Mouse (Mus musculus) hindbrain, embryonic 15.5 days (tissue): Measurements from ENCODE around the gene Cux2. TPM values are rescaled to one million over a fixed set of nuclear protein-coding genes. Genes with fewer than 3 reads are reported as not detected.

ENCODE experiments used
- ATAC-seq: fragments of 200-750 bp; cut with Nextera tagmentation; 2 replicates; pipeline ENCODE4 v1.8.0; 2017; ENCODE audit warnings: low read depth, moderate number of reproducible peaks, moderate TSS enrichment; ENCODE audit not compliant: low FRiP score
- H3K27ac ChIP-seq: fragments of 300-500 bp; sonication (generic); replicated peaks from 2 replicates; pipeline ENCODE4 v1.5.1; 2015; ENCODE audit warnings: mild to moderate bottlenecking, inconsistent platforms
- H3K27me3 ChIP-seq: fragments of 300-500 bp; sonication (generic); 2 replicates; pipeline ENCODE4 v1.6.1; 2015; ENCODE audit warnings: control low read depth, inconsistent platforms
- H3K36me3 ChIP-seq: fragments of 300-500 bp; sonication (generic); 2 replicates; pipeline ENCODE4 v1.6.1; 2015; ENCODE audit warnings: control low read depth, inconsistent platforms
- H3K4me1 ChIP-seq: fragments of 300-500 bp; sonication (generic); replicated peaks from 2 replicates; pipeline ENCODE4 v1.6.1; 2015; ENCODE audit warnings: control low read depth, inconsistent platforms
- H3K4me2 ChIP-seq: fragments of 300-500 bp; sonication (generic); 2 replicates; pipeline ENCODE4 v1.6.1; 2015; ENCODE audit warnings: moderate library complexity, mild to moderate bottlenecking, inconsistent platforms
- H3K4me3 ChIP-seq: fragments of 300-500 bp; sonication (generic); 2 replicates; pipeline ENCODE4 v1.5.1; 2015; ENCODE audit warnings: mild to moderate bottlenecking, inconsistent platforms
- H3K9ac ChIP-seq: fragments of 300-500 bp; sonication (generic); 2 replicates; pipeline ENCODE4 v1.6.1; 2015; ENCODE audit warnings: inconsistent platforms
- H3K9me3 ChIP-seq: fragments of 300-500 bp; sonication (generic); 2 replicates; pipeline ENCODE4 v1.6.1; 2016; ENCODE audit warnings: control low read depth, inconsistent platforms
- WGBS: fragments of 180-500 bp; shearing (Covaris S2); methylation state at CpG from one replicate; pipeline ENCODE4 v1.1.7; 2015; 5-methylcytosine and 5-hydroxymethylcytosine counted together
- polyA plus RNA-seq: library from polyadenylated mRNA; unstranded; fragments of >200 nt; fragmentation: Nextera tagmentation; extraction: Ambion mirVana; gene quantifications from 2 replicates; pipeline ENCODE4 v1.2.1, GENCODE M21; 2015

The Cux2 gene
- polyA plus RNA-seq, 1 experiment from 2014 or later = 23.3 TPM

- no peak overlapping the region for H3K4me3 ChIP-seq
- peak overlapping the region; percentile 48 for H3K27ac ChIP-seq
- H3K9me3 ChIP-seq = no peaks in the 10 kb centered on the region
- H3K4me1 ChIP-seq = peaks cover 19% of the 10 kb centered on the region
- WGBS = 23% methylated on average over 19 of the region's 19 CpGs
- 0 out of 2 replicates have a peak overlapping the region, but pooled peaks have one; percentile 6 for H3K4me2 ChIP-seq
- no peaks in the 10 kb centered on the region for H3K27me3 ChIP-seq
- peaks cover 15% of the 10 kb centered on the region for H3K36me3 ChIP-seq
- no peak overlapping the region for H3K9ac ChIP-seq
- ATAC-seq = peak; percentile 68; the same call in 1 of the 2 replicates
These were observed 17.3 kb downstream of the Cux2 start for GRCm38 (mm10) chr5:122032471-122033166.

- no peak overlapping the region for H3K9ac ChIP-seq
- H3K36me3 ChIP-seq = peaks cover 2% of the 10 kb centered on the region
- H3K4me2 ChIP-seq = no peak overlapping the region
- 78% methylated on average over 12 of the region's 12 CpGs for WGBS
- no peak overlapping the region for H3K4me3 ChIP-seq
- no peaks in the 10 kb centered on the region for H3K27me3 ChIP-seq
- no peaks in the 10 kb centered on the region for H3K9me3 ChIP-seq
- H3K4me1 ChIP-seq = peaks cover 19% of the 10 kb centered on the region
- ATAC-seq = 0 out of 2 replicates have a peak, but pooled peaks have one; percentile 15
- 0 out of 2 replicates have a peak overlapping the region, but pooled peaks have one; percentile 20 for H3K27ac ChIP-seq
These were observed 18.8 kb downstream of the Cux2 start for GRCm38 (mm10) chr5:122031146-122031545.

GRCm38 (mm10) chr5:122030640-122031039 lies 19.3 kb downstream of the Cux2 start:
- peaks cover 19% of the 10 kb centered on the region for H3K4me1 ChIP-seq
- no peak overlapping the region for H3K4me3 ChIP-seq
- no peak overlapping the region for H3K27ac ChIP-seq
- ATAC-seq = no peak; the same call in 1 of the 2 replicates
- H3K9me3 ChIP-seq = no peaks in the 10 kb centered on the region
- no peaks in the 10 kb centered on the region for H3K36me3 ChIP-seq
- WGBS = 64% methylated on average over 9 of the region's 11 CpGs
- H3K4me2 ChIP-seq = no peak overlapping the region
- no peak overlapping the region for H3K9ac ChIP-seq
- no peaks in the 10 kb centered on the region for H3K27me3 ChIP-seq

- no peak overlapping the region for H3K9ac ChIP-seq
- H3K27me3 ChIP-seq = no peaks in the 10 kb centered on the region
- H3K4me3 ChIP-seq = no peak overlapping the region
- no peak overlapping the region for H3K27ac ChIP-seq
- no peaks in the 10 kb centered on the region for H3K36me3 ChIP-seq
- ATAC-seq = no peak
- no peak overlapping the region for H3K4me2 ChIP-seq
- 79% methylated on average over 9 of the region's 9 CpGs for WGBS
- peaks cover 3% of the 10 kb centered on the region for H3K4me1 ChIP-seq
- no peaks in the 10 kb centered on the region; the same call in 1 of the 2 replicates for H3K9me3 ChIP-seq
These were observed 23.1 kb downstream of the Cux2 start for GRCm38 (mm10) chr5:122026771-122027170.

- Histone ChIP-seq H3K4me1 (no peaks in the 10 kb centered on the region), H3K4me2 (no peak overlapping the region), H3K27ac (no peak overlapping the region), H3K9ac (no peak overlapping the region), H3K27me3 (no peaks in the 10 kb centered on the region), H3K4me3 (no peak overlapping the region), H3K9me3 (no peaks in the 10 kb centered on the region; the same call in 1 of the 2 replicates), H3K36me3 (no peaks in the 10 kb centered on the region)
- ATAC-seq = no peak
- WGBS = 82% methylated on average over 7 of the region's 7 CpGs
These were observed 23.6 kb downstream of the Cux2 start for GRCm38 (mm10) chr5:122026284-122026683.

- H3K9ac ChIP-seq = no peak overlapping the region
- WGBS = 92% methylated on average over 11 of the region's 11 CpGs
- ATAC-seq = 0 out of 2 replicates have a peak, but pooled peaks have one; percentile 13
These were observed 24.8 kb downstream of the Cux2 start for GRCm38 (mm10) chr5:122025117-122025516.

GRCm38 (mm10) chr5:122019288-122019687 lies 30.6 kb downstream of the Cux2 start:
- Histone ChIP-seq H3K4me1 (peaks cover 26% of the 10 kb centered on the region), H3K36me3 (no peaks in the 10 kb centered on the region), H3K4me3 (no peak overlapping the region), H3K9me3 (no peaks in the 10 kb centered on the region; the same call in 1 of the 2 replicates), H3K27ac (no peak overlapping the region), H3K4me2 (no peak overlapping the region), H3K9ac (no peak overlapping the region), H3K27me3 (no peaks in the 10 kb centered on the region)
- 50% methylated on average over 17 of the region's 17 CpGs for WGBS
- ATAC-seq = peak; percentile 24; the same call in 1 of the 2 replicates

More at GRCm38 (mm10) chr5:122025117-122025516, 24.8 kb downstream of the Cux2 start:
- H3K27me3 ChIP-seq = no peaks in the 10 kb centered on the region
- H3K4me1 ChIP-seq = no peaks in the 10 kb centered on the region
- H3K4me3 ChIP-seq = no peak overlapping the region
- no peak overlapping the region for H3K27ac ChIP-seq
- H3K4me2 ChIP-seq = no peak overlapping the region
- H3K9me3 ChIP-seq = no peaks in the 10 kb centered on the region; the same call in 1 of the 2 replicates
- H3K36me3 ChIP-seq = no peaks in the 10 kb centered on the region

GRCm38 (mm10) chr5:122017778-122018177 lies 32.1 kb downstream of the Cux2 start:
- WGBS = 44% methylated on average over 9 of the region's 9 CpGs
- Histone ChIP-seq H3K4me3 (no peak overlapping the region), H3K4me1 (peaks cover 26% of the 10 kb centered on the region), H3K4me2 (no peak overlapping the region), H3K27ac (0 out of 2 replicates have a peak overlapping the region, but pooled peaks have one; percentile 14), H3K9ac (no peak overlapping the region), H3K36me3 (no peaks in the 10 kb centered on the region), H3K9me3 (no peaks in the 10 kb centered on the region; the same call in 1 of the 2 replicates), H3K27me3 (no peaks in the 10 kb centered on the region)
- ATAC-seq = no peak

GRCm38 (mm10) chr5:122017269-122017668 lies 32.6 kb downstream of the Cux2 start:
- WGBS = 23% methylated on average over 13 of the region's 13 CpGs
- no peak overlapping the region for H3K9ac ChIP-seq
- no peaks in the 10 kb centered on the region for H3K27me3 ChIP-seq
- H3K4me3 ChIP-seq = no peak overlapping the region
- no peaks in the 10 kb centered on the region; the same call in 1 of the 2 replicates for H3K9me3 ChIP-seq
- H3K27ac ChIP-seq = 0 out of 2 replicates have a peak overlapping the region, but pooled peaks have one; percentile 14
- 0 out of 2 replicates have a peak, but pooled peaks have one; percentile 17 for ATAC-seq
- H3K4me1 ChIP-seq = peaks cover 26% of the 10 kb centered on the region
- H3K4me2 ChIP-seq = no peak overlapping the region
- H3K36me3 ChIP-seq = no peaks in the 10 kb centered on the region

- Histone ChIP-seq H3K4me3 (no peak overlapping the region), H3K27ac (no peak overlapping the region), H3K36me3 (no peaks in the 10 kb centered on the region), H3K9me3 (no peaks in the 10 kb centered on the region), H3K9ac (no peak overlapping the region), H3K27me3 (no peaks in the 10 kb centered on the region), H3K4me2 (no peak overlapping the region), H3K4me1 (peaks cover 26% of the 10 kb centered on the region)
- no peak for ATAC-seq
- WGBS = 78% methylated on average over 6 of the region's 6 CpGs
These were observed 33.2 kb downstream of the Cux2 start for GRCm38 (mm10) chr5:122016744-122017143.

GRCm38 (mm10) chr5:122015149-122015548 lies 34.8 kb downstream of the Cux2 start:
- Histone ChIP-seq H3K9me3 (no peaks in the 10 kb centered on the region), H3K4me1 (peaks cover 26% of the 10 kb centered on the region), H3K4me2 (no peak overlapping the region), H3K27ac (no peak overlapping the region), H3K27me3 (no peaks in the 10 kb centered on the region), H3K9ac (no peak overlapping the region), H3K36me3 (no peaks in the 10 kb centered on the region), H3K4me3 (no peak overlapping the region)
- no peak for ATAC-seq
- 62% methylated on average over 17 of the region's 17 CpGs for WGBS

GRCm38 (mm10) chr5:122014671-122015070 lies 35.2 kb downstream of the Cux2 start:
- 80% methylated on average over 8 of the region's 8 CpGs for WGBS
- H3K4me3 ChIP-seq = no peak overlapping the region
- H3K27ac ChIP-seq = no peak overlapping the region
- no peaks in the 10 kb centered on the region for H3K9me3 ChIP-seq
- no peaks in the 10 kb centered on the region for H3K36me3 ChIP-seq
- no peaks in the 10 kb centered on the region for H3K27me3 ChIP-seq
- no peak overlapping the region for H3K4me2 ChIP-seq
- no peak for ATAC-seq
- H3K4me1 ChIP-seq = peaks cover 25% of the 10 kb centered on the region
- H3K9ac ChIP-seq = no peak overlapping the region
